Mouse (Mus musculus) stomach, embryonic 15.5 days (tissue): Measurements from ENCODE around the gene 9030025P20Rik. TPM values are rescaled to one million over a fixed set of nuclear protein-coding genes. Genes with fewer than 3 reads are reported as not detected.
"Not testable (repeated sequence)": the region's sequence is repeated elsewhere in the genome, so short reads cannot be mapped to it uniquely, and the experiment has no call there.

Source experiments
- ATAC-seq: fragments of 200-750 bp; cut with Nextera tagmentation; 2 replicates; pipeline ENCODE4 v1.8.0; 2017; ENCODE audit warnings: low read depth, moderate number of reproducible peaks, moderate TSS enrichment; ENCODE audit not compliant: insufficient read depth, low FRiP score
- H3K27ac ChIP-seq: fragments of 300-500 bp; sonication (generic); 2 replicates; pipeline ENCODE4 v1.5.1; 2015; ENCODE audit warnings: mild to moderate bottlenecking, inconsistent platforms
- H3K27me3 ChIP-seq: fragments of 300-500 bp; sonication (generic); replicated peaks from 2 replicates; pipeline ENCODE4 v1.6.1; 2015; ENCODE audit warnings: inconsistent platforms
- H3K36me3 ChIP-seq: fragments of 300-500 bp; sonication (generic); 2 replicates; pipeline ENCODE4 v1.6.1; 2015; ENCODE audit warnings: inconsistent platforms
- H3K4me1 ChIP-seq: fragments of 300-500 bp; sonication (generic); 2 replicates; pipeline ENCODE4 v1.6.1; 2015; ENCODE audit warnings: inconsistent platforms
- H3K4me2 ChIP-seq: fragments of 300-500 bp; sonication (generic); 2 replicates; pipeline ENCODE4 v1.6.1; 2015; ENCODE audit warnings: mild to moderate bottlenecking, inconsistent platforms
- H3K4me3 ChIP-seq: fragments of 300-500 bp; sonication (generic); replicated peaks from 2 replicates; pipeline ENCODE4 v1.5.1; 2015; ENCODE audit warnings: inconsistent platforms
- H3K9ac ChIP-seq: fragments of 300-500 bp; sonication (generic); 2 replicates; pipeline ENCODE4 v1.6.1; 2015; ENCODE audit warnings: inconsistent platforms
- H3K9me3 ChIP-seq: fragments of 300-500 bp; sonication (generic); 2 replicates; pipeline ENCODE4 v1.6.1; 2016; ENCODE audit warnings: inconsistent platforms
- WGBS: fragments of 180-500 bp; shearing (Covaris S2); methylation state at CpG from one replicate; pipeline ENCODE4 v1.1.7; 2015; 5-methylcytosine and 5-hydroxymethylcytosine counted together
- polyA plus RNA-seq: library from polyadenylated mRNA; unstranded; fragments of >200 nt; fragmentation: Nextera tagmentation; extraction: Ambion mirVana; gene quantifications from 2 replicates; pipeline ENCODE4 v1.2.1, GENCODE M21; 2015

The 9030025P20Rik gene
- 8.3 and 11.1 TPM in 2 replicates for polyA plus RNA-seq

DNA sequence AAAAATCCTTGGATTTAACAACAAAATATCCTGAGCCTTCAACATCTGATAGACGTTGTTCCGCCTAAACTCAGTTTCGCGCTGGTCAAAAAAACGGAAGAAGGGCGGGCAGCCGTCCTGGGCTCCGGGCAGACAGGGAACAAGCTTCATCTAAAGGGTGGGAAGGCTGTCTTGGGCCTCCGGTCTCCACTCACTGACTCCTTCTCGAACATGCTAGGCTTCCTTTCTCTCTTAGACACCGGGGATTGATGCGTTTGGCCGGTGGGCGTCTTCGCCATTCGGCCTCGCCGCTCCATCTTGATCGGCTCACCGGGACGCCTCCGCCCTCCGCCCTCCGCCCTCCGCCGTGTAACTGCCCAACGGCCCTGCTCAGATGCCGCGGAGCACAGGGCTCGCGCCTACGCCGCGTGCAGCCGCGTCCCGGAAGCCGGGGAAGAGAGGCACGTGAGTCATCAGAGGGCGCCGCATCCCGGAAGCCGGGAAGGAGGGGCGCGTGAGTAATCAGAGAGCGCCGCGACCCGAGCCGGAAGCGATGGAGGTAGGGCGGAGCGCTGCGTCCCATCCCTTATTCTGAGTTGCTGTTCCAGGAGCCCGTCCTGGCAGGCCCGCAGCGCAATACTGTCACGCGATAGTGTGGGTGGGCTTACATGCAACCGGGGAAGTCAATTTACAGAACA, at the start of gene 9030025P20Rik, which contains the start of gene Gm3417:
9030025P20Rik (plus strand) TSS at position 107 of the 677 bp plus-strand sequence.
Gm3417 (minus strand) TSS at position 429 of the 677 bp plus-strand sequence.
- not testable (repeated sequence) for H3K4me2 ChIP-seq, H3K4me3 ChIP-seq, H3K27me3 ChIP-seq, H3K4me1 ChIP-seq, H3K9ac ChIP-seq, H3K36me3 ChIP-seq, H3K27ac ChIP-seq, H3K9me3 ChIP-seq
- ATAC-seq, result peak; percentile 97
- no CpG with 5 or more reads among the region's 60 CpGs for WGBS

DNA sequence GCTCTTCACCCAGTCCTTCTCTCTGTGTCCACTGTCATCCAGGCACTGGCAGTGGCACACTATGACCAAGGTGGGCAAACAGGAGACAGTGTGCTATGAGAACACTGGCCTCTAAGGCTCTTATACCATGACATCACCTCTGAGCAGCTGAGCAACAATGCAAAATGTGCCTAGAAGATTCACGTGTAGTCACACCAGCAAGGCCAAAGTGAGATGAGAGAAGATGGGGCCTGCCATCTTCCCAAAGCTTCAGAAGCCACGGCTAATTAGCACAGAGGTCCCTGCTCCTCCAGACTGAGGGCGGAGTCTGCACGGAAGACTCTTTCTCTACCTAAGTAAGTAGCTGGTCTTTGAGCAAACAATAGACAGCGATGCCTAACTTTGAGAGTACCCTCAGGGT, 49.6 kb upstream of the 9030025P20Rik start:
- Histone ChIP-seq H3K4me2 (no peak overlapping the region), H3K27ac (no peak overlapping the region), H3K27me3 (no peaks in the 10 kb centered on the region), H3K4me1 (no peaks in the 10 kb centered on the region), H3K4me3 (no peak overlapping the region), H3K36me3 (no peaks in the 10 kb centered on the region), H3K9ac (no peak overlapping the region), H3K9me3 (no peaks in the 10 kb centered on the region)
- no peak for ATAC-seq
- WGBS, result 63% methylated on average over 5 of the region's 5 CpGs

DNA sequence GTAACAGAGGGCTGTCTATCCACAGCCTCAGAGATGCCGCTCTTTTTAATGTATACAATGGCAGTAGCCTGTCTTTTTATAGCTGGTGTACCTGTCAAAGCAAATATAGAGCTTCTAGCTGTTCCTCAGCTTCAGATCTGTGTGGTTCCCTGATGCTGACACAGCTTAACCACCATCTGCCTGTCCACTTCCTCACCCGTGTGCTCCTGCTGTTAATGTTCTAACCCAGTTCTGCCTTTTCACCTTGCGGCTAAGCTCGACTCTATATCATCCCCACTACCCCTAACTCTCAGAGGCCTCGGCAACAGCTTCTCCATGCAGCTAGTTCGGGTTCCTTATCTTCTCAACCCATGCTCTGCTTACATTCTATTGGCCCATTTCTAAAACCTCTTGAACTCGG, 47.6 kb upstream of the 9030025P20Rik start:
- H3K27ac ChIP-seq, result no peak overlapping the region
- WGBS, result 73% methylated on average over 7 of the region's 7 CpGs
- ATAC-seq, result no peak

DNA sequence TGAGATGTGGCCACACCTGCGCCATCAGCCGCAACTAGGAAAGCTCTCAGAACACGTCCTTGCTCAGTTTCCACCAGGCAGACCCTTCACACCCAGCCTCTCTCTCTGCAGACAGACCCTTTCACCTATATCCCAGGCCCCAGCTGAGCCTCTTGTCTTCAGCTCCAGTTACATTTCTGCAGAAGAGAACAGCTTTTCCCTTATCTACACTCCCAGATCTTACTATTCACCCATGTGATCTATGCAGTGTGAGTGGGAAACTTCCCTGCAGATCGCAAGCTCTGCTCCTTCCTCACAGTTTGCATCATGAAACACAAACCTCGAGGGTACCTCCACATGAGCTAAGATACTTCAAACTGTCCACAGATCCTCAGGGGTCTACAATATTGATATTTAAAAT, 46.8 kb upstream of the 9030025P20Rik start:
- H3K9me3 ChIP-seq, result no peaks in the 10 kb centered on the region
- 82% methylated on average over 5 of the region's 5 CpGs for WGBS
- H3K27ac ChIP-seq, result no peak overlapping the region
- H3K4me1 ChIP-seq, result no peaks in the 10 kb centered on the region
- ATAC-seq, result no peak
- H3K27me3 ChIP-seq, result no peaks in the 10 kb centered on the region
- no peak overlapping the region for H3K4me2 ChIP-seq
- H3K4me3 ChIP-seq, result no peak overlapping the region
- no peak overlapping the region for H3K9ac ChIP-seq
- no peaks in the 10 kb centered on the region for H3K36me3 ChIP-seq

More for the DNA sequence above, 47.6 kb upstream of the 9030025P20Rik start:
- Histone ChIP-seq H3K9me3 (no peaks in the 10 kb centered on the region), H3K4me1 (no peaks in the 10 kb centered on the region), H3K4me2 (no peak overlapping the region), H3K9ac (no peak overlapping the region), H3K36me3 (no peaks in the 10 kb centered on the region), H3K4me3 (no peak overlapping the region), H3K27me3 (no peaks in the 10 kb centered on the region)

DNA sequence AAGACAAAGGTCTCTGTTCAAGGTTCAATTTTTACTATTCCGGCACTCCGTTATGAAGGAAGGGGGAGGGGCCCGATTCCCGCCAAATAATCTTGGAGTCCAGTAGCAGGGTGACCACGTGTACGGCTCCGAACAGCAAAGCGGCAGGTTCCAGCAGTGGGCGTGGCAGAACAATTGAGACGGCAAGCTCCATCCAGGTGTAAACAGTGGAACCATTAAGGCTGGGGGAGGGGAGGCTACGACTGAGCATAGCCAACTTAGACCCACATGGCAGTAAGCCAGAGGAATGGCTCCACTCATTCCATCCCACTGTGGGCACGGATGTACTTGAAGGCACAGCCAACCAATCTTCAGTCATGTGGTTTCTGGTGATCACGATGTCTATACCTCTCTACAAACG, 43.0 kb upstream of the 9030025P20Rik start:
- not testable (repeated sequence) for ATAC-seq, H3K4me1 ChIP-seq, H3K27ac ChIP-seq, H3K4me3 ChIP-seq, H3K4me2 ChIP-seq, H3K9ac ChIP-seq, H3K27me3 ChIP-seq, H3K9me3 ChIP-seq, H3K36me3 ChIP-seq
- 71% methylated on average over 14 of the region's 14 CpGs for WGBS

DNA sequence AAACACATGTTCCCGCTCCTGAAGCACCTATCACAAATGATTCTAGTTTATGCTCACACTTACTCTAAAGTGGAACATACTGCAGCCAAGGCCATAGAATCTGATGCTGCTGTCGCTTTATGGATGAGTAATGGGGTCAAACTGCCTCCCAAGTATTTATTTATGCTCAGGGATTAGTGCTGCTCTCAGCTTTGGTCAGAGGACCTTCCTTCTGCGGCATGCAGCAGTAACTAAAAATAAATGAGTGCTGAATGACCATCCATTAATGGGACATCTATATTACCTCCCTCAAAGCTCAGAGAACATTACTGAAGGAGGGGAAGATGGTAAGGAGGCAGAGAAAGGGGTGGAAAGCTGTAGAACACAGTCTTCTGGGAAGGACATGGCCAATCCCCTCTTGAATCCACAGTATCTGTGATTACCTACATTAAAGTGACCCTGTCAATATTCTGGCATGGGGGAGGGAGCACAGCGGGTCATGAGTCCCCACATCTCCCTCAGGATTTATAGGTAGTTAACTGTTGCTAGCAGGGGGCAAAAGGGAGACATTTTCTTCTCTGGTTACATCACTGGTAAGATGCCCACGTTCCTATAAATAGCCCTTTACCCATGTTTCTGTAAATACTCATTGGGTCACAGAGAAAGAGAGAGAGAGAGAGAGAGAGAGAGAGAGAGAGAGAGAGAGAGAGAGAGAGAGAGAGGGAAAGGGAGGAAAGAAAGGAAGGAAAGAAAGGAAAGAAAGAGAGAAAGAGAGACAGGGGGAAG, 42.2 kb upstream of the 9030025P20Rik start:
- WGBS, result 43% methylated on average over 5 of the region's 5 CpGs
- ATAC-seq, result no peak
- no peak overlapping the region for H3K4me2 ChIP-seq
- no peaks in the 10 kb centered on the region for H3K9me3 ChIP-seq
- no peaks in the 10 kb centered on the region for H3K4me1 ChIP-seq
- no peak overlapping the region for H3K9ac ChIP-seq
- no peaks in the 10 kb centered on the region for H3K27me3 ChIP-seq
- H3K27ac ChIP-seq, result no peak overlapping the region
- H3K36me3 ChIP-seq, result no peaks in the 10 kb centered on the region
- no peak overlapping the region for H3K4me3 ChIP-seq

DNA sequence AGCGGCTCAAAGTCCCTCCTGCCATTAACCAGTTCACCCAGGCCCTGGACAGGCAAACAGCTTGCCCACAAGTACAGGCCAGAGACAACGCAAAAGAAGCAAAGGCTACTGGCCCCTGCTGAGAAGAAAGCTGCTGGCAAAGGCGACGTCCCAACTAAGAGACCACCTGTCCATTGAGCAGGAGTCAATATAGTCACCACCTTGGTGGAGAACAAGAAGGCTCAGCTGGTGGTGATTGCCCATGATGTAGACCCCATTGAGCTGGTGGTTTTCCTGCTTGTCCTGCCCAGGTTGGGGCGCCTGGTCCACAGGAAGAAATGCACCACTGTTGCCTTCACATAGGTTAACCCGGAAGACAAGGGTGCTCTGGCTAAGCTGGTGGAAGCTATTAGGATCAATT, 36.1 kb upstream of the 9030025P20Rik start:
- H3K9me3 ChIP-seq, H3K9ac ChIP-seq, ATAC-seq, H3K27ac ChIP-seq, H3K36me3 ChIP-seq, H3K27me3 ChIP-seq: not testable (repeated sequence)
- Histone ChIP-seq H3K4me1 (peaks cover 10% of the 10 kb centered on the region; the same call in 1 of the 2 replicates), H3K4me3 (peak overlapping the region; percentile 82), H3K4me2 (peak overlapping the region; percentile 76)
- 62% methylated on average over 6 of the region's 6 CpGs for WGBS

DNA sequence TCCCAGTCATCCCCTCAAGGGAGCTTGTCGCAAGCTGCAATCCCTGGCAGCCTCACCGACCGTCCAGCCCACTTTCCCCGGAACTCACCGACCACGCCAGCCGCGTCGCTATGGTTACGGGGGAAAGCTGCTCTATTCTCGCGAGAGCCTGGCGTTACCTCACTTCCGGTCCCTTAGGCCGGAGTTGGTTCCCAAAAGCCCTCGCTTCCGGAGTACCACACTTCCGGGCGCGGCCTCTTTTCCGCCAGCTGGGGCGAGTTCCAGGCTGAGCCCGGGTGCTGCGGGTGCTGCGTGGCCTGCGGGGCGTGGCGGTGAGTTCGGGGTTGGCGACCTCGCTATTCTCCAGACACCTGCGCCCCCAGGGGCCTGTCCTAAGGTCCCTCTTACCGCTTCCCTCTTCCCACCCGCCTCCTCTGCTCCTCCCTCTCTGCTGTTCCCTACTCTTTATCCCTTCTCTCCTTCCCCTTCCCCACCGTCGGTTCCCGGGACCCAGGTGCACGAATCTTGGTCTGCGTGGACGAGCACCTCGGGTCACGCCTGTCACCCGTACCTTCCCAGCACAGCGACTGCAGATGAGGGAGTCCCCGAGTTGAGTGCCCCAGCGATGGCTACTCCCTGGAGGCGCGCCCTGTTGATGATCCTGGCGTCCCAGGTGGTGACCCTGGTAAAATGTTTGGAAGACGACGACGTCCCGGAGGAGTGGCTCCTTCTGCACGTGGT, 35.1 kb upstream of the 9030025P20Rik start, which contains the start of the genes Wdr27 and 1600012H06Rik:
Wdr27 (minus strand) TSS at position 150 of the 720 bp plus-strand sequence.
1600012H06Rik (plus strand) TSS at position 176 of the 720 bp plus-strand sequence.
- H3K4me2 ChIP-seq, result peak within 1 kb of the TSS; percentile 76
- peak within 1 kb of the TSS; percentile 82 for H3K4me3 ChIP-seq
- no peaks in the 10 kb centered on the region for H3K9me3 ChIP-seq
- peaks cover 10% of the 10 kb centered on the region; the same call in 1 of the 2 replicates for H3K4me1 ChIP-seq
- peak within 1 kb of the TSS; percentile 65 for H3K9ac ChIP-seq
- peak within 1 kb of the TSS; percentile 83 for H3K27ac ChIP-seq
- WGBS, result under 1% methylated on average over 54 of the region's 54 CpGs
- peak; percentile 98 for ATAC-seq
- peaks cover 9% of the 10 kb centered on the region for H3K36me3 ChIP-seq
- H3K27me3 ChIP-seq, result no peaks in the 10 kb centered on the region

DNA sequence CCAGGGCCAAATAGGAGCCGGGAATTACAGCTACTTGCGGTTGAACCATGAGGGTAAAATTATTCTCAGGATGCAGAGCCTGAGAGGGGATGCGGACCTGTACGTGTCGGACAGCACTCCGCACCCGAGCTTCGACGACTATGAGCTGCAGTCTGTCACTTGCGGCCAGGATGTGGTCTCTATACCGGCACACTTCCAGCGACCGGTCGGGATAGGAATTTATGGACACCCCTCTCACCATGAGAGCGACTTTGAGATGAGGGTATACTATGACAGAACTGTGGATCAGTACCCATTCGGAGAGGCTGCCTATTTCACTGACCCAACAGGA, 34.6 kb upstream of the 9030025P20Rik start:
- Histone ChIP-seq H3K4me2 (peak overlapping the region; percentile 76), H3K4me3 (peak overlapping the region; percentile 82), H3K36me3 (peaks cover 9% of the 10 kb centered on the region), H3K27ac (peak overlapping the region; percentile 49), H3K9ac (peak overlapping the region; percentile 63), H3K27me3 (no peaks in the 10 kb centered on the region), H3K4me1 (peaks cover 10% of the 10 kb centered on the region; the same call in 1 of the 2 replicates), H3K9me3 (no peaks in the 10 kb centered on the region)
- 16% methylated on average over 16 of the region's 16 CpGs for WGBS
- peak; percentile 8; the same call in 1 of the 2 replicates for ATAC-seq

DNA sequence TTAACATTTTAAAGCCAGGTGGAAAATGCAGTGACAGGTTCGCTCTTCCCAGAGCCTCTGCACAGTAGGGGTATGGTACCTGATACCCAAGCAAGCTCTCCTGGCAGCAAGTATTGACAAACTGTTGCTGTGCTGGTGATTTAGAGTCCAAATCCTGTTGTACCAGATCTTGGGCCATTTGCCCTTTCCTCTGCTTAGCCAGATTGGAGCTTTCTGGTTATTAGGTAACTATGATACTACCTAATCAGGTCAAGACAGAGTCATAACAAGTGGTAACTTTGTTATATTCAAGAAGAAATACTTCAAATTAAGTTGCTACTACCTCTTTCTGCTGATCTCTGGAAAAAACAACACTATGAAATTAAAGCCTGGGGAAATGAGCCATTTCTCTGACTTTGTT, 33.7 kb upstream of the 9030025P20Rik start:
- Histone ChIP-seq H3K27me3 (no peaks in the 10 kb centered on the region), H3K4me3 (no peak overlapping the region), H3K36me3 (peaks cover 10% of the 10 kb centered on the region), H3K9me3 (no peaks in the 10 kb centered on the region), H3K4me1 (peaks cover 10% of the 10 kb centered on the region; the same call in 1 of the 2 replicates), H3K9ac (no peak overlapping the region), H3K27ac (no peak overlapping the region), H3K4me2 (peak overlapping the region; percentile 76; the same call in 1 of the 2 replicates)
- WGBS, result 95% methylated on average over 1 of the region's 1 CpGs
- no peak for ATAC-seq

DNA sequence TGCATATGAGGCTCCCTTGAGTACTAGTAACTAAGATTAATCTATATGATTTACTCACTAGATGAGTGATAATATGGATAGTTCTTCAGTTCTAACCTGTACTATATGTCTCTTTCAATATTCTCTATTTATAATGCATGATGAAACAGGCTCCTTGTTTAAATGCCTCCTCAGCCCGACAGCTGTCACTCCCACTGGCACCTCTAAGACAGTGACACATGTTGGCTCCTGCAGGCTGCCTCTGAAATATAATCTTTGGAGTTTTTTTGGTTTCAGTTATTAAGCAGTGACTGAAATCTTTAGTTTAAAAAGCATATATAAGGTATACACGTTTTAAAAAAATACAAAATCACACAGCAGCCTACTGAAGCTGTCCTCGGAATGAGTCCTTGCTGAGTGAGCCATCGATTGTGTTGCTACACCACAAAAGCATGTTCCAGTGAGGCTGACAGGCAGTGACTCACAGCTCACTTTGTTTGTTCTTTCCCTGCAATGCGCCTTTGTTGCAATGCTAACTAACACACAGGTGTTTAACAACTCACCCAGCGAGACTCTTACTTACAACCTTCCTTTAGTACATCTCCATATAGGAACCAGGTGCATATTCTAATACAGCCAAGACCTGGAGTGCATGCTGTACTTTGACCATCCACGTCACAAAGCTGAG, 29.0 kb upstream of the 9030025P20Rik start:
- H3K27me3 ChIP-seq, result no peaks in the 10 kb centered on the region
- peaks cover 31% of the 10 kb centered on the region for H3K36me3 ChIP-seq
- WGBS, result 80% methylated on average over 7 of the region's 7 CpGs
- H3K9ac ChIP-seq, result no peak overlapping the region
- no peak overlapping the region for H3K4me3 ChIP-seq
- ATAC-seq, result no peak
- no peak overlapping the region for H3K4me2 ChIP-seq
- H3K27ac ChIP-seq, result no peak overlapping the region
- H3K9me3 ChIP-seq, result no peaks in the 10 kb centered on the region
- peaks cover 2% of the 10 kb centered on the region; the same call in 1 of the 2 replicates for H3K4me1 ChIP-seq
